Mouse (Mus musculus) embryonic facial prominence, embryonic 13.5 days (tissue): ENCODE measurements around the gene Uqcc1. TPM values are rescaled to one million over a fixed set of nuclear protein-coding genes. Genes with fewer than 3 reads are reported as not detected.
"Not testable (repeated sequence)": the region's sequence is repeated elsewhere in the genome, so short reads cannot be mapped to it uniquely, and the experiment has no call there.

Experiments
- ATAC-seq: fragments of 200-750 bp; cut with Nextera tagmentation; 2 replicates; pipeline ENCODE4 v1.8.0; 2017; ENCODE audit warnings: low read depth; ENCODE audit not compliant: insufficient number of reproducible peaks, insufficient read depth, low FRiP score, low TSS enrichment
- H3K27ac ChIP-seq: fragments of 300-500 bp; sonication (generic); 2 replicates; pipeline ENCODE4 v1.5.1; 2015; ENCODE audit warnings: moderate library complexity, mild to moderate bottlenecking, inconsistent platforms
- H3K27me3 ChIP-seq: fragments of 300-500 bp; sonication (generic); 2 replicates; pipeline ENCODE4 v1.6.1; 2015; ENCODE audit warnings: mild to moderate bottlenecking, inconsistent platforms
- H3K36me3 ChIP-seq: fragments of 300-500 bp; sonication (generic); 2 replicates; pipeline ENCODE4 v1.6.1; 2015; ENCODE audit warnings: mild to moderate bottlenecking, inconsistent platforms
- H3K4me1 ChIP-seq: fragments of 300-500 bp; sonication (generic); 2 replicates; pipeline ENCODE4 v1.6.1; 2015; ENCODE audit warnings: inconsistent platforms
- H3K4me2 ChIP-seq: fragments of 300-500 bp; sonication (generic); 2 replicates; pipeline ENCODE4 v1.6.1; 2015; ENCODE audit warnings: moderate library complexity, mild to moderate bottlenecking, inconsistent platforms
- H3K4me3 ChIP-seq: fragments of 300-500 bp; sonication (generic); 2 replicates; pipeline ENCODE4 v1.5.1; 2015; ENCODE audit warnings: mild to moderate bottlenecking, inconsistent platforms
- H3K9ac ChIP-seq: fragments of 300-500 bp; sonication (generic); 2 replicates; pipeline ENCODE4 v1.6.1; 2015; ENCODE audit warnings: mild to moderate bottlenecking, inconsistent platforms
- H3K9me3 ChIP-seq: fragments of 300-500 bp; sonication (generic); 2 replicates; pipeline ENCODE4 v1.6.1; 2016; ENCODE audit warnings: inconsistent platforms
- WGBS: fragments of 180-500 bp; shearing (Covaris S2); methylation state at CpG from one replicate; pipeline ENCODE4 v1.1.7; 2015; ENCODE audit warnings: mixed read lengths; 5-methylcytosine and 5-hydroxymethylcytosine counted together
- polyA plus RNA-seq: library from polyadenylated mRNA; unstranded; fragments of >200 nt; fragmentation: Nextera tagmentation; extraction: Ambion mirVana; gene quantifications from 2 replicates; pipeline ENCODE4 v1.2.1, GENCODE M21; 2015

The Uqcc1 gene
- polyA plus RNA-seq, 1 experiment from 2014 or later, result 58.6 TPM

DNA sequence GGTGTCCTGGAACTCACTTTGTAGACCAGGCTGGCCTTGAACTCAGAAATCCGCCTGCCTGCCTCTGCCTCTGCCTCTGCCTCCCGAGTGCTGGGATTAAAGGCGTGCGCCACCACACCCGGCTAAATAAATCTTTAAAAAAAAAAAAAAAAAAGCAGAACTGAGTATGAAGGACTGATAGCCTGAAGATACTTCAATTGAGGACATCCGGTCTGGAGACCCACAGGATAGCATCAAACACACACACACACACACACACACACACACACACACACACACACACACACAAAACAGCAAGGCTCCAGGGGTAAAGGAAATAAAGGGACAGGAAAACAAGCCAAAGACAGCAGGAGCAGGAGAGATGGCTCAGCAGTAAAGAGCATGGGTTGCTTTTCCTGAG, 4.9 kb downstream of the Uqcc1 start:
- ATAC-seq, H3K9me3 ChIP-seq, H3K27me3 ChIP-seq, H3K9ac ChIP-seq, H3K27ac ChIP-seq, H3K4me3 ChIP-seq, H3K4me2 ChIP-seq: not testable (repeated sequence)
- Histone ChIP-seq H3K36me3 (peaks cover 18% of the 10 kb centered on the region), H3K4me1 (peaks cover 12% of the 10 kb centered on the region)
- 92% methylated on average over 6 of the region's 6 CpGs for WGBS

DNA sequence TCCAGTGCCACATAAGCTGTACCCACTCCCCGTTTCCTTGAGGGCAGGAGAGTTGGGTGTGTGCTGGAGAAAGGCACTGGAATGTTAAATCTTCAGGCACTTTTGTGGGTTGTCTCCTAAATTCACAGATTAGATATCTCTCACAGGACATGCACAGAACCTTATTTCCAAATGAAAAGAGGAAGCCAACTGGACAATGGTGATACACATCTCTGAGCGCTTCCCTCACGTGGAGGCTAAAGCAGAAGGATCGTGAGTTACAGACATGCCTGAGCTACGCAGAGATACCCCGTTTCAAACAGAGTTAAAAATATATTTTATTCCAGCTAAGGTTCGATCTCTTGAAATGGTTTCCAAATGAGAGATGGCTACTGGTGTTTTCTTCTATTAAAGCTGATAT, 7.0 kb downstream of the Uqcc1 start:
- H3K4me2 ChIP-seq, result no peak overlapping the region
- no peak for ATAC-seq
- no peak overlapping the region for H3K4me3 ChIP-seq
- no peaks in the 10 kb centered on the region for H3K9me3 ChIP-seq
- WGBS, result 93% methylated on average over 7 of the region's 7 CpGs
- H3K27me3 ChIP-seq, result no peaks in the 10 kb centered on the region
- no peak overlapping the region for H3K9ac ChIP-seq
- peaks cover under 1% of the 10 kb centered on the region; the same call in 1 of the 2 replicates for H3K4me1 ChIP-seq
- peaks cover 28% of the 10 kb centered on the region for H3K36me3 ChIP-seq
- H3K27ac ChIP-seq, result no peak overlapping the region

DNA sequence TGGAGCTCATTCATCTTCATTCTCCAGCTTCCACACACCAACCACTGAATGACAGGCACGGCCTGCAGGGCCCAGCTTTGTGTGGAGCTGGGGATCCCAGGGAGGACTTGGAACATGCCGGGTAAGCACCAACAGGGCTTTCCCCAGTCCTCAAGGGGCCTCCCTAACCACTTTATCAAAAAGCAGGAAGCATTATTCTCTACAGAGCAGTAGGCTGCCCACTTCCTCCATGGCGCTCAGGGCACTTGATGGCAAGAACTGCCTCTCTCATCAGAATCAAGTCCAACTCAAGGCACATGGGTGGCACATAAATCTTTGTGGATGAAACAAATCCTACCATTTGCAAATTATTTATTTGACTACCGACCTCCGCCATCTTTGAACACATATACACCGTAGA, 15.4 kb downstream of the Uqcc1 start:
- H3K9me3 ChIP-seq, result no peaks in the 10 kb centered on the region
- no peak overlapping the region for H3K4me2 ChIP-seq
- H3K9ac ChIP-seq, result no peak overlapping the region
- H3K27me3 ChIP-seq, result no peaks in the 10 kb centered on the region
- no peak overlapping the region for H3K27ac ChIP-seq
- H3K4me1 ChIP-seq, result no peaks in the 10 kb centered on the region
- H3K36me3 ChIP-seq, result peaks cover 60% of the 10 kb centered on the region
- 96% methylated on average over 6 of the region's 6 CpGs for WGBS
- no peak overlapping the region for H3K4me3 ChIP-seq
- no peak for ATAC-seq

DNA sequence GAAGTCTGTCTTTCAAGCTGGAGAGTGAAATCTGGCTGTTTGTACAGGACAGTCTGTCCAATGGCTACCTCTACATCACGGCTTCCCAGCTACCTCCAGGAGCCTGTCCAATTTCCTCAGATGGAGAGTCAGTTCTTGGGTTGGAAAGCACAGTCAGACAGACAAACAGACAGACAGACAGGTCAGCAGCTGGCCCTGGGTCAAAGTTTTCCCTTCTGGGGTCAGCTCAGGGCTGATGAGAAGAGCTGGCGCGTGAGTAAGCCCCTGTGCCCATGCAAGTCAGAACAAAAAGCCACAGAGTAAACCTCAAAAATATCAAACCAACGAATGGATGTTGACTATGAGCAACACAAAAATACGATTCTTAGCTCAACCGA, 26.5 kb downstream of the Uqcc1 start:
- Histone ChIP-seq H3K27me3 (no peaks in the 10 kb centered on the region), H3K9me3 (no peaks in the 10 kb centered on the region), H3K27ac (no peak overlapping the region), H3K4me3 (no peak overlapping the region), H3K4me1 (no peaks in the 10 kb centered on the region), H3K4me2 (no peak overlapping the region), H3K36me3 (peaks cover 51% of the 10 kb centered on the region), H3K9ac (no peak overlapping the region)
- ATAC-seq, result no peak
- WGBS, result 91% methylated on average over 6 of the region's 6 CpGs

DNA sequence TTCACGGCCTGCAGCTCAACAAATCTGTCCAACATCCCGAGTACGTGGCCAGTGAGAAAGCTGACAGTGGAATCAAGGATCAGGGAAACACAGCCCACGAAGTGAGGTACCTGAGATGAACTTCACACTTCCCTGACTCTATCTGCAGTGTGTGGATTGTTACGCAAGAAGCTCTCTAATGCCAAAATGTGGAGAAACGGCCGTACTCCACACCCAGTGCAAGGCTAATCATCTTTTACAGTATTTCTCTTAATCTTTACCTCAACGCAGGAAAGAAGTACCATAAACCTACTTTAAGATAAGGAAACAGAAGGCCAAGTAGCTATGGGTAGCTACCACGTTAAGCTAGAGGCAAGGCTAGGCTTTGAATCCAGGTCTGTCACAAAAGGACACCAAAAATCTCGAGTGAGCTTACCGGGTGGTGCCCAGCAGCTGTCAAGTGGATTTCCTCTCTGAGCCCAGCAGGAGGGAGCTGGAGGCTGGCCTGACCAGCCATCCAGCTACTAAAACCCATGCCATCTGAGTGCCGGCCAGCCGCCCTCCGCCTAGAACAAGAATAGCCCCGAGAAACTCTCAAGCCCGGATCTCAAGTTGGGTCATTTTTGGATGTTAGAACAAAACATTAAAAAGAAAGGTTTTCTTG, 27.0 kb downstream of the Uqcc1 start:
- no peak for ATAC-seq
- WGBS, result 87% methylated on average over 16 of the region's 16 CpGs
- H3K4me1 ChIP-seq, result no peaks in the 10 kb centered on the region
- no peak overlapping the region for H3K4me2 ChIP-seq
- no peaks in the 10 kb centered on the region for H3K9me3 ChIP-seq
- no peak overlapping the region for H3K27ac ChIP-seq
- H3K4me3 ChIP-seq, result no peak overlapping the region
- H3K9ac ChIP-seq, result no peak overlapping the region
- H3K27me3 ChIP-seq, result no peaks in the 10 kb centered on the region
- peaks cover 55% of the 10 kb centered on the region for H3K36me3 ChIP-seq

DNA sequence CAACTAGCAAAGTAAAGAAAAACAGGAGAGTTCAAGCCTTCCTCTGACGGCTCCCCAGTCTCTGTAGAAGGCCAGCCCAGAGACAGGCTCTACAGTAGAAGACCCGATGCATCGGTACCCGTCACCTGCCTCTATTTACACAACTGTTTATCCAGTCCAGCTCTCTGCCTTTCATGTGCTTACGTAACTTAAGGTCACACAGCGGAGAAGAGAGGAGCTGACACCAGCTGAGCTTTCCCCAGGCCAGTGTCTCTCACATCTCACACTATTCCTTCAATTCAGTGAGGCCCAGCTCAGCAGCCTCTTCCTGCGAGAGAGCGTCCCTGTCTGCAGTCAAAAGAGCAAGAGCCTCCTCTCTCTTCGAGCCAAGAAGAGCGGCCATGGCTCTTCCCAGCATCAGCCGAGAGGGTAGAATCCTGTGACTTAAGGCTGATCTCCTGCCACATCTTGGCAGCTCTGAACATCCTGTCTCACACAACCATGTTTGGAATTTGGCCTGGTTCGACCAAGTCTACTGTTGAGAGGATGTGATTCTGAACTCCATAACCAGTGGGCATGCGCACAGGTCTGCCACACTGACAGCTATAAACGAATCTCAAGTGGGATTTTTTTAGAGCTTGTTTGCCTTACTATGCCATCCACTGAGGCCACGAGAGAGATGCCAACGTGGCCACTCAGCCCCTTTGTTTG, 34.9 kb downstream of the Uqcc1 start:
- Histone ChIP-seq H3K4me1 (no peaks in the 10 kb centered on the region), H3K36me3 (peaks cover 58% of the 10 kb centered on the region), H3K4me2 (no peak overlapping the region), H3K9ac (no peak overlapping the region), H3K27me3 (no peaks in the 10 kb centered on the region), H3K27ac (no peak overlapping the region), H3K4me3 (no peak overlapping the region), H3K9me3 (no peaks in the 10 kb centered on the region)
- 90% methylated on average over 16 of the region's 16 CpGs for WGBS
- no peak for ATAC-seq

DNA sequence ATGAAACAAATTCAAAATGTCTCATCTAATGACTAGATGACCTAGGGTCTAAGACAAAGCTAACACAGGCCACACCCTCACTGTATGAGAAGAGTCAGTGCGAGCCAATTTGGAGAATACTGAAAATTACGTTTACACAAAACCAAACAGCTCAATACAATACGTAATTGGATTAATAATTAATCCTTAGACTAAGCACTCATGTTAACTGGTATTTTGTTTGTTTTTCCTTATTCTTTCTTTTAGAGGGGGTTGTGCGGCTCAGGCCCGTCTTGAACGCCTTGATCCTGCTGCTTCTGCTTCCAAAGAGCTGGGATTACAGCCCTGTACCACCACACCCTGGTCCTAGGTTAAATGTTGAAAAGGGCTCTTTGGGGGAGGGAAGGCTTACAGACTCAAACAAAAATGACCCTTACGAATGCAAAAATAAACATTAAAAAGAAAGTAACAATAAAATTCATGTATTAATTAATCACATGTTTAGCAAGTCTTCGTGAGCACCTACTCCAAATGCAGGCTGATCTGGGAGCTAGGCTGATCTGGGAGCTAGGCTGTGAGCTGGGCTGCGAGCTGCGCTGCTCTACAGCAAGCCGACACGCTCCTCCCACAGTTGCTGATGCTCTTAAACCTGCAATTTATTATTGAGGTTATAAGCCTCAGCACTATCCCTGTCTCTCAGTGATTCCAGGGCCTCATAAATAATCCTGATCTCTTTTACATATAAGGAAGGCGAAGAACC, 35.6 kb downstream of the Uqcc1 start:
- no peak overlapping the region for H3K9ac ChIP-seq
- no peak overlapping the region for H3K27ac ChIP-seq
- H3K4me2 ChIP-seq, result no peak overlapping the region
- WGBS, result 91% methylated on average over 13 of the region's 13 CpGs
- no peak overlapping the region for H3K4me3 ChIP-seq
- H3K27me3 ChIP-seq, result no peaks in the 10 kb centered on the region
- ATAC-seq, result no peak
- no peaks in the 10 kb centered on the region for H3K4me1 ChIP-seq
- peaks cover 62% of the 10 kb centered on the region for H3K36me3 ChIP-seq
- no peaks in the 10 kb centered on the region for H3K9me3 ChIP-seq

DNA sequence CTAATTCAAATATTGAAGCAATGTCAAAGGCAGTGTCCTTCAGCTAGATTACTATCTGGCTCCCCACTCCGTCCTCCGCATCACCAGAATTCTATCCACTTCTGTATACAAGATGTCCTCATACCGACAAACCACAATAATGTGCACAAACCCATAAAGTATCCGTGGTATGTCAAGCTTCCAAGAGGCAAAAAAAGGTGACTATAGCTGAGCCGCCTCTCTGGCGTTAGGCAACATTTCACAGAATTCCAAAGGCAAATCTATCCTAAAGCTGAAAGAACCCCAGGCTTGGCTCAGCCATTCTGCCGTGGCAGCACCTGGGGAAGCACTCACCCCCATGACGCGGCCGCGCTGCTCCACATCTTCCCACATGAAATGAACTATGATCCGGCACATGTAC, 43.3 kb downstream of the Uqcc1 start:
- Histone ChIP-seq H3K36me3 (peaks cover 56% of the 10 kb centered on the region), H3K9me3 (no peaks in the 10 kb centered on the region)

DNA sequence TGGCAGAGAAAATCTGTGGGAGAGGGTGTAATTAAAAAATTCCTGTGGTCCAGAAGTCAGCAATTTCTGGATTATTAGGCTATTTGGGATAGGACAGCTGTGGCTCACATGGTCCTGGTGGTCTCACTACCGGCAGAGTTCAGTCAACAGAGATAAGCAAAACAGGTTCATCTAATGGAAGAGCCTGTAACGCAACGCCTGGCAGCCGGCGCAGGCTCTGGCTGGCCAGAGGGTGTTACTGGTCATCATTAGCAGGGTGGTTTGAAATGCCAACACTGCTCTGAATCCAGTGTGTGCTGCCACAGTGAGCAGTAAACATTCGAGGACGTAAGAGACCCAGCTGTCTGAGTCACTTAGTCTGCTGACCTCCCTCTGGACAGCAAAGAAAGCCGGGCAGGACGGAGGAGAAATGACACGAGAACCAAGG, 44.8 kb downstream of the Uqcc1 start:
- no peaks in the 10 kb centered on the region for H3K9me3 ChIP-seq
- peaks cover 54% of the 10 kb centered on the region for H3K36me3 ChIP-seq
- no peak overlapping the region for H3K9ac ChIP-seq
- H3K4me3 ChIP-seq, result no peak overlapping the region
- 0 out of 2 replicates have a peak, but pooled peaks cover 4% of the 10 kb centered on the region for H3K4me1 ChIP-seq
- 78% methylated on average over 10 of the region's 10 CpGs for WGBS
- H3K27ac ChIP-seq, result no peak overlapping the region
- H3K4me2 ChIP-seq, result no peak overlapping the region
- H3K27me3 ChIP-seq, result no peaks in the 10 kb centered on the region
- no peak for ATAC-seq

More for the DNA sequence above, 43.3 kb downstream of the Uqcc1 start:
- no peak overlapping the region for H3K9ac ChIP-seq
- no peak overlapping the region for H3K4me2 ChIP-seq
- no peak for ATAC-seq
- 0 out of 2 replicates have a peak, but pooled peaks cover 4% of the 10 kb centered on the region for H3K4me1 ChIP-seq
- no peak overlapping the region for H3K27ac ChIP-seq
- no peaks in the 10 kb centered on the region for H3K27me3 ChIP-seq
- H3K4me3 ChIP-seq, result no peak overlapping the region
- WGBS, result 77% methylated on average over 12 of the region's 12 CpGs

DNA sequence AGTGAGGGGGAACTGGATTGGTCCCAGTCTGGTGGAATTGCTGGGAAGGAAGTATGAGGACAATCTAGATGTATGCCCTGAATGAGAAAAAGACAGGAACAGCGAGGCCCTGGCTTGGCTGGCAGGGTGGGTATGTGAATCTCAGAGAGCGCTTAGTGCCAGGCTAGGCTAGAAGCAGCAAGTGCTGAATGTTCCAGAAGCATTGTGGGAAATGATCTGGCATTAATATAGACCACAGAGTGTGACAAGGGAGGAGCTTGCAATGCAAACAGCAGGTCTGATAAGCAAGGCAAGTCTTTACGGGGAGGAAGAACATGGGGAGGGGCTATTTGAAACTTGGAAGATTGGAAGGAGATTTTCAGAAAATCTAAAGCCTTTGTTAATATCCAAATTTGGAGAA, 48.0 kb downstream of the Uqcc1 start:
- no peak for ATAC-seq
- Histone ChIP-seq H3K9me3 (no peaks in the 10 kb centered on the region), H3K9ac (no peak overlapping the region), H3K27ac (no peak overlapping the region), H3K4me2 (no peak overlapping the region), H3K4me1 (0 out of 2 replicates have a peak, but pooled peaks cover 4% of the 10 kb centered on the region), H3K36me3 (peaks cover 51% of the 10 kb centered on the region), H3K27me3 (no peaks in the 10 kb centered on the region), H3K4me3 (no peak overlapping the region)
- 85% methylated on average over 3 of the region's 3 CpGs for WGBS

DNA sequence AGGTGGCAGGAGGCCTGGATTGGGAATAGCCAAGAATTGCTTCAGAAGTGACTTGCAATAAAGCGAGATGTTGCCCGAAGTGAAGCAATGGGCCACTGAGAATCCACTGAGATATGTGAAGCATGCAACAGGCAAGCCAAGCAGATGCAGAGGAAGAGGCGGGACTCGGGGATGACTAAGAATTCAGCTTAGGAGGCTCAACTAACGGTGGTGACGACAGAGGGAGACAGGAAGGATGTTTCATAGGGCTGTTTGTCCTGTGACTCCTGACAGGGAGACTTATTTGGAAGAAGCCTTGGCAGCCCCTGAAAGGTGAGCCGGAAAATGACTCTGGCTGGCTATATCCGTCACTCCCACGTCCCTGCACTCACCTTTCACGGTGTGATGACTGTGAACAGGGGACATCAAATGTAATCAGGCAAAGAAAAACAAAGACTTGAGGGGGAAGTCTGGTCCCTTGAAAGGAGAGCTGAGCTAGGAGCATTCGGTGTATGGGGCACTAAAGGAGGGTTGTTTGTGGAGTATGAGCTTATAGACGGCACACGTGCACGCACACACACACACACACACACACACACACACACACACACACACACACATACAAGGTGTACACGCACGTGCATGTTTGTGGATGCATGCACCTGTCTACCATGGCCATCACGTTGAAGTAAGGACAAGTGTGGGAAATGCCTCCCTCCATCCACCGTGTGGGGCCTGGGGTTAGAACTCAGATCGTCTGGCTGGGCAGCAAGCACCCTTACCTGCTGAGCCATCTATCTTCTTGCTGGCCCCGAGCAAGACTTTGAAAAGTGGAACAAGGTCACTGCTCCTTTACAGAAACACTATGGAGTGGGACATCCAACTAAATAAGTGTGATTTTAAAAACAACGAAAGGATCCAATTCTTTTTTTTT, 50.9 kb downstream of the Uqcc1 start:
- Histone ChIP-seq H3K9ac (no peak overlapping the region), H3K4me1 (0 out of 2 replicates have a peak, but pooled peaks cover 4% of the 10 kb centered on the region), H3K4me3 (no peak overlapping the region), H3K9me3 (no peaks in the 10 kb centered on the region), H3K36me3 (peaks cover 56% of the 10 kb centered on the region), H3K27ac (no peak overlapping the region), H3K27me3 (no peaks in the 10 kb centered on the region), H3K4me2 (no peak overlapping the region)
- 81% methylated on average over 21 of the region's 21 CpGs for WGBS
- ATAC-seq, result no peak
